Mouse (Mus musculus) liver, adult 2 months (tissue): Measurements from ENCODE around the gene Itgb4.

ENCODE experiments used
- CTCF ChIP-seq: fragments of 200-500 bp; IDR thresholded peaks from 2 replicates; pipeline ENCODE4 v1.5.1; 2011; ENCODE audit warnings: low read depth, low read length, control low read depth
- POLR2A ChIP-seq: fragments of 200-500 bp; IDR thresholded peaks from 2 replicates; pipeline ENCODE4 v1.6.1; 2011; ENCODE audit warnings: low read length, control low read depth; ENCODE audit not compliant: insufficient read depth; ENCODE audit errors: extremely low read depth

GRCm38 (mm10) chr11:116007095-116007850 is 32.8 kb downstream of the Itgb4 start:
- TF ChIP-seq CTCF (no peak), POLR2A (no peak)
